Mouse (Mus musculus) ES-Bruce4 (cell line): ENCODE results near the gene Fhl1. TPM values are rescaled to one million over a fixed set of nuclear protein-coding genes. Genes with fewer than 3 reads are reported as not detected.

ENCODE experiments used
- H3K27ac ChIP-seq: 2 replicates; pipeline ENCODE4 v1.5.1; 2012; ENCODE audit warnings: low read length, inconsistent platforms; ENCODE audit not compliant: insufficient read depth
- H3K27me3 ChIP-seq: 2 replicates; pipeline ENCODE4 v1.6.1; 2012; ENCODE audit warnings: mild to moderate bottlenecking, low read length, inconsistent platforms; ENCODE audit not compliant: control insufficient read depth, poor library complexity, insufficient read depth, severe bottlenecking
- H3K36me3 ChIP-seq: 2 replicates; pipeline ENCODE4 v1.6.1; 2012; ENCODE audit warnings: inconsistent platforms, mild to moderate bottlenecking, low read length, moderate library complexity; ENCODE audit not compliant: control insufficient read depth, poor library complexity, insufficient read depth, severe bottlenecking
- H3K4me1 ChIP-seq: one replicate; pipeline ENCODE4 v1.8.1; 2011; ENCODE audit warnings: low read length; ENCODE audit not compliant: control insufficient read depth, insufficient read depth
- H3K4me3 ChIP-seq: 2 replicates; pipeline ENCODE4 v1.5.1; 2011; ENCODE audit warnings: low read depth, mild to moderate bottlenecking, low read length
- H3K9ac ChIP-seq: 2 replicates; pipeline ENCODE4 v1.6.1; 2012; ENCODE audit warnings: low read depth, mild to moderate bottlenecking, inconsistent platforms; ENCODE audit not compliant: poor library complexity, severe bottlenecking
- H3K9me3 ChIP-seq: replicated peaks from 2 replicates; pipeline ENCODE4 v1.6.1; 2012; ENCODE audit warnings: mild to moderate bottlenecking, low read length, inconsistent platforms; ENCODE audit not compliant: control insufficient read depth, poor library complexity, insufficient read depth, severe bottlenecking
- CTCF ChIP-seq: IDR thresholded peaks from one replicate; pipeline ENCODE4 v1.8.1; 2011; ENCODE audit warnings: low read depth, low read length
- EP300 ChIP-seq: IDR thresholded peaks from 2 replicates; pipeline ENCODE4 v1.6.1; 2011; ENCODE audit warnings: low read depth, low read length; ENCODE audit not compliant: insufficient read depth
- POLR2A ChIP-seq: IDR thresholded peaks from one replicate; pipeline ENCODE4 v1.8.1; 2011; ENCODE audit warnings: low read length; ENCODE audit not compliant: insufficient read depth
- polyA plus RNA-seq: library from polyadenylated mRNA; stranded (reverse); fragments of >200 nt; gene quantifications from 2 replicates; pipeline ENCODE4 v1.2.4, GENCODE M21; 2011; ENCODE audit warnings: low read depth; ENCODE audit not compliant: missing spikeins, insufficient read depth, insufficient read length

Fhl1 gene
- polyA plus RNA-seq, 1 experiment: 169 TPM

- no peaks in the 10 kb centered on the region for H3K36me3 ChIP-seq
- no peaks in the 10 kb centered on the region for H3K4me1 ChIP-seq
- H3K27ac ChIP-seq: no peak overlapping the region
- no peaks in the 10 kb centered on the region for H3K27me3 ChIP-seq
- H3K9ac ChIP-seq: no peak overlapping the region
- H3K4me3 ChIP-seq: no peak overlapping the region
- no peak for TF ChIP-seq EP300
- TF ChIP-seq POLR2A: no peak
- no peak for TF ChIP-seq CTCF
- H3K9me3 ChIP-seq: no peaks in the 10 kb centered on the region
These were observed 33.7 kb upstream of the Fhl1 start for GRCm38 (mm10) chrX:56697886-56698285.

DNA sequence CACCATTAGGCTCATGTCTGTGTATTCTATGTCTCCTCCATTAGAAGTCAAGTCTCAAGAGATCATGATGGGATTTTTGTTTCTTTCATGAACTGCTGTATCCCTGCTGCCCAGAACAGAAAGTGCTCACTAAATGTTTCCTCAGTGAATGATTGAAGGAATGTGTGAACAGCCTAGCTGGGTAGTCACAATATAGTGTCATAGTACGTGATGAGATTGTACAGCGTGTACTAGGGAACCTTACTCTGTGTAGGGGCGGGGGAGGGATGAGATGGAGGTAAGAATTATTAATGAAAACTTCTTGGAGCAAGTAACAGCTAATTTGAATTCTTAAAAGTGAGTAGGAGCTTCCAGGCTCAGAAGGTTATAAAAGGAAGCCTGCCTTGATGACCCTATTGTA lies 30.3 kb upstream of the Fhl1 start:
- TF ChIP-seq EP300 (no peak), CTCF (no peak), POLR2A (no peak)
- Histone ChIP-seq H3K27me3 (no peaks in the 10 kb centered on the region), H3K9me3 (no peaks in the 10 kb centered on the region), H3K27ac (no peak overlapping the region), H3K4me1 (no peaks in the 10 kb centered on the region), H3K36me3 (no peaks in the 10 kb centered on the region), H3K9ac (no peak overlapping the region), H3K4me3 (no peak overlapping the region)

GRCm38 (mm10) chrX:56703965-56704562 lies 27.5 kb upstream of the Fhl1 start:
- Histone ChIP-seq H3K4me1 (no peaks in the 10 kb centered on the region), H3K4me3 (no peak overlapping the region), H3K27ac (no peak overlapping the region), H3K9me3 (no peaks in the 10 kb centered on the region), H3K9ac (no peak overlapping the region), H3K27me3 (no peaks in the 10 kb centered on the region), H3K36me3 (no peaks in the 10 kb centered on the region)
- no peak for TF ChIP-seq CTCF
- TF ChIP-seq EP300: no peak
- no peak for TF ChIP-seq POLR2A

DNA sequence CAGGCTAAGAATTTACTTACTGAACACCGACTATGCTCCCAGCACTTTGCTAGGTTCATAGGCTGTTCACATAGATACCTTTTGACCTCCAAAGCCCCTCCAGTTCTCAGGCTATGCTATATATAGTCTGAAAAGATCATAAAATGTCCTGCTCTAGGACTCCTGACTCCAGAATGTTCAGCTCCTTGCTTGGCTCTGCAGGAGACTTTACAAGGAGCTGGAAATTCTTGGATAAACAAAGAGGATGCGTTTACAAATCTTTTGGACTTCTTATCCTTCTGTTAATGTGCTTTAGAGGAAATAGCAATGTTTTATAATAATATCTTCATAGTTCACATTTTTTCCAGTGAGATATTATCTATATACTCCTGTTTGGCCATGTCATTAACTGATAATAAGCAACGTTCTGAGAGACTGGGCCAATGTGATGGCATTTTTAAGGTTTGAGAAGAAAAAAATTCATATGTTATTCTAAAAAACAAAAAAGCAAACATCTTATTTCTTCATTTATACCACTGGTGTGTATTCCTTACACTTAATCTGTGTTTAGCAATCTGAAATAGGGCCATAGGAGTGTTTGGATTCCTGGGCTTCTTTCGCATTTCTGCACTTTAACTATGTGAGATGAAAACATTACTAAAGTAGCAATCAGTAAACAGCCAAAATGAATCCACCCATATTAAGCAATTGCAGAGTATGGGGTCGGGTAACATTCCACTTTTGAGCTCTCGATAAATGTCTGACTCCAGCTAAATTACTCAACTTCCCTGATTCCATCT lies 22.8 kb upstream of the Fhl1 start:
- no peak overlapping the region for H3K4me3 ChIP-seq

GRCm38 (mm10) chrX:56710522-56710921 lies 21.1 kb upstream of the Fhl1 start:
- TF ChIP-seq EP300 (no peak), CTCF (no peak), POLR2A (no peak)
- Histone ChIP-seq H3K9ac (no peak overlapping the region), H3K27ac (no peak overlapping the region), H3K4me1 (no peaks in the 10 kb centered on the region), H3K36me3 (no peaks in the 10 kb centered on the region), H3K4me3 (no peak overlapping the region), H3K9me3 (no peaks in the 10 kb centered on the region), H3K27me3 (no peaks in the 10 kb centered on the region)

More for the DNA sequence above, 22.8 kb upstream of the Fhl1 start:
- no peak for TF ChIP-seq CTCF
- TF ChIP-seq POLR2A: no peak
- TF ChIP-seq EP300: no peak
- Histone ChIP-seq H3K27ac (no peak overlapping the region), H3K36me3 (no peaks in the 10 kb centered on the region), H3K9me3 (no peaks in the 10 kb centered on the region), H3K4me1 (no peaks in the 10 kb centered on the region), H3K27me3 (no peaks in the 10 kb centered on the region), H3K9ac (no peak overlapping the region)

DNA sequence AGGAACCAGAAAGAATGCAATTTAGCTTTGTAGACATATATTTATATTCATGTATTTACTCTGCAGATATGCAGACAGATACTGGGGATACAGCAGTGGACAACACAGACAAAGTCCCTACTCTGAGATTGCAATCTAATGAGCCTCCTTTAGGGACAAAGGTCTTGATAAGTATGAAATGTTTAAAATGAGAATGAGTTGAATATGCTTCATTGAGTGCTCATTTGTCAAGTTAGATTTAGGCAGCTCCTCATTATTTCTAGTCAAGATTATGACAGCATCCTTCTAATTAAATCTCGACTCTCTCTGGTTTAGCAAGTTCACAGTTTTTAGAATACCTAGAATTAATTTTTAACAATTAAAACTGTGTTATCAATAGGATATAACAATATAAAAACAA lies 18.9 kb upstream of the Fhl1 start:
- Histone ChIP-seq H3K36me3 (no peaks in the 10 kb centered on the region), H3K9me3 (no peaks in the 10 kb centered on the region), H3K9ac (no peak overlapping the region), H3K4me1 (no peaks in the 10 kb centered on the region), H3K27me3 (no peaks in the 10 kb centered on the region), H3K4me3 (no peak overlapping the region), H3K27ac (no peak overlapping the region)
- TF ChIP-seq POLR2A (no peak), EP300 (no peak), CTCF (no peak)
